Mouse (Mus musculus): Measurements from ENCODE around the gene 1600014C23Rik. TPM values are rescaled to one million over a fixed set of nuclear protein-coding genes. Genes with fewer than 3 reads are reported as not detected.
A peak's percentile ranks its signal among the peaks of the same experiment; 100 is the strongest.

The 1600014C23Rik gene
- polyA plus RNA-seq, 1 experiment from 2014 or later: not detected

- ATAC-seq (ENCODE audit: low FRiP score, low TSS enrichment): no peak
- no peak overlapping the region for H3K4me3 ChIP-seq (ENCODE audit: low read depth, low read length)
- no peak overlapping the region for H3K4me2 ChIP-seq (replicated peaks; ENCODE audit: low read depth)
- no peaks in the 10 kb centered on the region for H3K27me3 ChIP-seq (ENCODE audit: control insufficient read depth, insufficient read depth, low read length)
- 77% methylated on average over 5 of the region's 5 CpGs for WGBS
- no peaks in the 10 kb centered on the region for H3K4me1 ChIP-seq (replicated peaks; ENCODE audit: control insufficient read depth, insufficient read depth)
- no peak overlapping the region for H3K9ac ChIP-seq (ENCODE audit: low read length)
- H3K9me3 ChIP-seq (ENCODE audit: control insufficient read depth, low read length): no peaks in the 10 kb centered on the region
- DNase-seq (ENCODE audit: low spot score): no peak
- TF ChIP-seq CTCF (IDR thresholded peaks at IDR 0.05; ENCODE audit: low read depth): no peak
- TF ChIP-seq EP300 (optimal IDR thresholded peaks at IDR 0.05): no peak
- no peaks in the 10 kb centered on the region for H3K36me3 ChIP-seq (ENCODE audit: control insufficient read depth, insufficient read depth, low read length)
- H3K27ac ChIP-seq (replicated peaks): no peak overlapping the region
Measured at GRCm38 (mm10) chr17:45756831-45757230, 23.2 kb upstream of the 1600014C23Rik start.

- Histone ChIP-seq H3K27ac (replicated peaks) (no peak overlapping the region), H3K4me3 (ENCODE audit: low read depth, low read length) (no peak overlapping the region), H3K9me3 (ENCODE audit: control insufficient read depth, low read length) (no peaks in the 10 kb centered on the region), H3K27me3 (ENCODE audit: control insufficient read depth, insufficient read depth, low read length) (no peaks in the 10 kb centered on the region), H3K9ac (ENCODE audit: low read length) (no peak overlapping the region), H3K4me1 (replicated peaks; ENCODE audit: control insufficient read depth, insufficient read depth) (no peaks in the 10 kb centered on the region), H3K4me2 (replicated peaks; ENCODE audit: low read depth) (no peak overlapping the region), H3K36me3 (ENCODE audit: control insufficient read depth, insufficient read depth, low read length) (no peaks in the 10 kb centered on the region)
- WGBS: 58% methylated on average over 8 of the region's 8 CpGs
- ATAC-seq (ENCODE audit: low FRiP score, low TSS enrichment) (no peak), DNase-seq (ENCODE audit: low spot score) (no peak)
- no peak for TF ChIP-seq EP300 (optimal IDR thresholded peaks at IDR 0.05)
- TF ChIP-seq CTCF (IDR thresholded peaks at IDR 0.05; ENCODE audit: low read depth): no peak
Measured at GRCm38 (mm10) chr17:45756391-45756790, 22.7 kb upstream of the 1600014C23Rik start.

GRCm38 (mm10) chr17:45754186-45754862, 20.7 kb upstream of the 1600014C23Rik start:
- TF ChIP-seq EP300 (optimal IDR thresholded peaks at IDR 0.05) (no peak), CTCF (IDR thresholded peaks at IDR 0.05; ENCODE audit: low read depth) (no peak)
- ATAC-seq (ENCODE audit: low FRiP score, low TSS enrichment) (no peak), DNase-seq (ENCODE audit: low spot score) (no peak)
- Histone ChIP-seq H3K4me1 (replicated peaks; ENCODE audit: control insufficient read depth, insufficient read depth) (no peaks in the 10 kb centered on the region), H3K4me3 (ENCODE audit: low read depth, low read length) (no peak overlapping the region), H3K27ac (replicated peaks) (no peak overlapping the region), H3K36me3 (ENCODE audit: control insufficient read depth, insufficient read depth, low read length) (no peaks in the 10 kb centered on the region), H3K4me2 (replicated peaks; ENCODE audit: low read depth) (no peak overlapping the region), H3K27me3 (ENCODE audit: control insufficient read depth, insufficient read depth, low read length) (no peaks in the 10 kb centered on the region), H3K9me3 (ENCODE audit: control insufficient read depth, low read length) (no peaks in the 10 kb centered on the region), H3K9ac (ENCODE audit: low read length) (no peak overlapping the region)
- WGBS: 73% methylated on average over 13 of the region's 13 CpGs

GRCm38 (mm10) chr17:45752678-45753077, 19.0 kb upstream of the 1600014C23Rik start:
- no peak overlapping the region for H3K4me2 ChIP-seq (replicated peaks; ENCODE audit: low read depth)
- WGBS: 34% methylated on average over 11 of the region's 11 CpGs

GRCm38 (mm10) chr17:45752053-45752452, 18.4 kb upstream of the 1600014C23Rik start:
- Histone ChIP-seq H3K36me3 (ENCODE audit: control insufficient read depth, insufficient read depth, low read length) (no peaks in the 10 kb centered on the region), H3K9ac (ENCODE audit: low read length) (no peak overlapping the region), H3K4me1 (replicated peaks; ENCODE audit: control insufficient read depth, insufficient read depth) (no peaks in the 10 kb centered on the region), H3K27ac (replicated peaks) (no peak overlapping the region), H3K4me2 (replicated peaks; ENCODE audit: low read depth) (no peak overlapping the region), H3K4me3 (ENCODE audit: low read depth, low read length) (no peak overlapping the region), H3K9me3 (ENCODE audit: control insufficient read depth, low read length) (no peaks in the 10 kb centered on the region), H3K27me3 (ENCODE audit: control insufficient read depth, insufficient read depth, low read length) (no peaks in the 10 kb centered on the region)
- DNase-seq (ENCODE audit: low spot score) (no peak), ATAC-seq (ENCODE audit: low FRiP score, low TSS enrichment) (no peak)
- WGBS: 59% methylated on average over 8 of the region's 8 CpGs
- TF ChIP-seq CTCF (IDR thresholded peaks at IDR 0.05; ENCODE audit: low read depth) (no peak), EP300 (optimal IDR thresholded peaks at IDR 0.05) (no peak)

More at GRCm38 (mm10) chr17:45752678-45753077, 19.0 kb upstream of the 1600014C23Rik start:
- Histone ChIP-seq H3K27me3 (ENCODE audit: control insufficient read depth, insufficient read depth, low read length) (no peaks in the 10 kb centered on the region), H3K9ac (ENCODE audit: low read length) (no peak overlapping the region), H3K36me3 (ENCODE audit: control insufficient read depth, insufficient read depth, low read length) (no peaks in the 10 kb centered on the region), H3K4me3 (ENCODE audit: low read depth, low read length) (no peak overlapping the region), H3K27ac (replicated peaks) (no peak overlapping the region), H3K9me3 (ENCODE audit: control insufficient read depth, low read length) (no peaks in the 10 kb centered on the region), H3K4me1 (replicated peaks; ENCODE audit: control insufficient read depth, insufficient read depth) (no peaks in the 10 kb centered on the region)
- ATAC-seq (ENCODE audit: low FRiP score, low TSS enrichment): peak; percentile 78
- no peak for DNase-seq (ENCODE audit: low spot score)
- no peak for TF ChIP-seq EP300 (optimal IDR thresholded peaks at IDR 0.05)
- TF ChIP-seq CTCF (IDR thresholded peaks at IDR 0.05; ENCODE audit: low read depth): no peak

- no peaks in the 10 kb centered on the region for H3K4me1 ChIP-seq (replicated peaks; ENCODE audit: control insufficient read depth, insufficient read depth)
- no peak for DNase-seq (ENCODE audit: low spot score)
- WGBS: 100% methylated on average over 1 of the region's 1 CpGs
- H3K9me3 ChIP-seq (ENCODE audit: control insufficient read depth, low read length): no peaks in the 10 kb centered on the region
- H3K4me2 ChIP-seq (replicated peaks; ENCODE audit: low read depth): no peak overlapping the region
- no peak overlapping the region for H3K9ac ChIP-seq (ENCODE audit: low read length)
- no peak overlapping the region for H3K27ac ChIP-seq (replicated peaks)
- TF ChIP-seq EP300 (optimal IDR thresholded peaks at IDR 0.05) (no peak), CTCF (IDR thresholded peaks at IDR 0.05; ENCODE audit: low read depth) (no peak)
- H3K36me3 ChIP-seq (ENCODE audit: control insufficient read depth, insufficient read depth, low read length): no peaks in the 10 kb centered on the region
- ATAC-seq (ENCODE audit: low FRiP score, low TSS enrichment): no peak
- no peaks in the 10 kb centered on the region for H3K27me3 ChIP-seq (ENCODE audit: control insufficient read depth, insufficient read depth, low read length)
- H3K4me3 ChIP-seq (ENCODE audit: low read depth, low read length): no peak overlapping the region
Measured at GRCm38 (mm10) chr17:45751359-45751758, 17.7 kb upstream of the 1600014C23Rik start.

Data from stomach, postnatal 0 days (tissue).